ENCODE assay signal across 9 mouse cellular contexts in genomic region chr2:119018391-119019122, GRCm38 (mm10). TPM values are rescaled to one million over a fixed set of nuclear protein-coding genes. Genes with fewer than 3 reads are reported as not detected.
A peak's percentile ranks its signal among the peaks of the same experiment; 100 is the strongest.
DNase-seq lines count a peak whose midpoint lies in the region; ATAC-seq and TF ChIP-seq lines count a peak whose summit lies in the region.
"Had no signal": no experiment of that assay in that cellular context is flagged by ENCODE, and none has a peak within 500 bp of the region (broad histone marks: within the 10 kb centered on the region; RNA-seq: fewer than 3 reads in every experiment).

No protein-coding gene starts in this region.

- peak overlapping the region; percentile 9; the same call in 1 of the 2 replicates for H3K9ac ChIP-seq in heart, embryonic 14.5 days (ENCODE audit: low read length)

- TF ChIP-seq POLR2A in embryonic fibroblast, embryonic 13.5 days (IDR thresholded peaks at IDR 0.05; ENCODE audit: low read depth, low read length), result no peak

- H3K4me1 ChIP-seq in embryonic fibroblast, embryonic 13.5 days (ENCODE audit: control insufficient read depth, insufficient read depth, low read length), result peaks cover 2% of the 10 kb centered on the region; the same call in 1 of the 2 replicates
- peaks cover 9 to 20% of the 10 kb centered on the region in 2 experiments for H3K4me1 ChIP-seq in heart, embryonic 14.5 days (ENCODE audit: control insufficient read depth in 2 of 2, insufficient read depth in 2 of 2, low read length in 2 of 2)

- no peak for TF ChIP-seq CTCF in embryonic fibroblast, embryonic 13.5 days (IDR thresholded peaks at IDR 0.05; ENCODE audit: borderline replicate concordance, insufficient read depth, low read length)

- ATAC-seq in heart, embryonic 14.5 days (ENCODE audit: insufficient number of reproducible peaks, insufficient read depth, low FRiP score, low read depth), result no peak
- no peak for ATAC-seq in cerebellum, adult (ENCODE audit: insufficient number of reproducible peaks, low FRiP score, low TSS enrichment)

- H3K4me2 ChIP-seq in heart, embryonic 14.5 days (ENCODE audit: low read length), result peak overlapping the region; percentile 19; the same call in 1 of the 2 replicates

- H3K27ac ChIP-seq in embryonic fibroblast, embryonic 13.5 days (ENCODE audit: insufficient read depth, low read length), result peak overlapping the region; percentile 8; the same call in 1 of the 2 replicates
- peak overlapping the region; percentile 8 to 35; a peak in 2 of 4 replicates for H3K27ac ChIP-seq in heart, embryonic 14.5 days (replicated peaks in 1 of 2; ENCODE audit: control insufficient read depth in 1 of 2, insufficient read depth in 1 of 2, low read depth in 2 of 2, low read length in 2 of 2)

- H3K36me3 ChIP-seq in heart, embryonic 14.5 days (ENCODE audit: control insufficient read depth, insufficient read depth, low read length), result peaks cover 57% of the 10 kb centered on the region

- 0 out of 2 replicates have a peak, but pooled peaks cover 3% of the 10 kb centered on the region for H3K9me3 ChIP-seq in heart, embryonic 14.5 days (ENCODE audit: control insufficient read depth, low read length)

- no peaks in the 10 kb centered on the region for H3K27me3 ChIP-seq in heart, embryonic 14.5 days (ENCODE audit: control insufficient read depth, insufficient read depth, low read length)

- peak; percentile 28 to 36 for DNase-seq in cerebellum, postnatal 10 days
- no peak for DNase-seq in cerebellum, adult 18-20 months
- peak; percentile 13 to 65 for DNase-seq in lung, postnatal 4 days
- no peak for DNase-seq in left cerebral cortex, adult 9 months (ENCODE audit: low spot score in 2 of 2)
- DNase-seq in ovary, postnatal 36 days (ENCODE audit: low spot score), result no peak

- H3K4me3 ChIP-seq in embryonic fibroblast, embryonic 13.5 days (ENCODE audit: insufficient read depth, low read length), result no peak overlapping the region
- H3K4me3 ChIP-seq in heart, embryonic 14.5 days (ENCODE audit: control insufficient read depth in 1 of 2, insufficient read depth in 1 of 2, low read depth in 1 of 2, low read length in 2 of 2), result no peak overlapping the region
- H3K4me3 ChIP-seq: megakaryocyte, embryonic 14.5 days had no signal

- 53% methylated on average over 22 of the region's 22 CpGs for WGBS in heart, embryonic 14.5 days

RNA-seq across cellular contexts. Expression of gene Ccdc32, which starts 10.6 kb away (rescaled TPM):
- 12.1 and 12.7 TPM in 2 replicates for polyA plus RNA-seq in embryonic fibroblast, embryonic 13.5 days (2011; ENCODE audit: insufficient read length, low read depth, missing spikeins)
- 17.7 and 17.9 TPM in 2 replicates for polyA plus RNA-seq in heart, embryonic 14.5 days (2014; fragmentation: Nextera tagmentation; extraction: Ambion mirVana)

RNA-seq across cellular contexts. Expression of gene Rpusd2, which starts 16.0 kb away (rescaled TPM):
- 3.9 and 4.2 TPM in 2 replicates for polyA plus RNA-seq in embryonic fibroblast, embryonic 13.5 days (2011; ENCODE audit: insufficient read length, low read depth, missing spikeins)
- 3.3 and 4.5 TPM in 2 replicates for polyA plus RNA-seq in heart, embryonic 14.5 days (2014; fragmentation: Nextera tagmentation; extraction: Ambion mirVana)

RNA-seq across cellular contexts. Expression of gene Knl1, which starts 28.4 kb away (rescaled TPM):
- 26.6 and 33.0 TPM in 2 replicates for polyA plus RNA-seq in embryonic fibroblast, embryonic 13.5 days (2011; ENCODE audit: insufficient read length, low read depth, missing spikeins)
- polyA plus RNA-seq in heart, embryonic 14.5 days (2014; fragmentation: Nextera tagmentation; extraction: Ambion mirVana), result 25.6 and 29.5 TPM in 2 replicates

Comparison
In these comparisons a context has a peak if more than half of its experiments do, and no peak if none do; other contexts are left out.
1. DNase-seq: peak in cerebellum, postnatal 10 days (2 of 2) and lung, postnatal 4 days (2 of 2); none in cerebellum, adult 18-20 months (0 of 2), left cerebral cortex, adult 9 months (0 of 2) and ovary, postnatal 36 days (single experiment).